Mouse (Mus musculus) olfactory bulb, adult 2 months (tissue): ENCODE measurements around the gene Sap30l. TPM values are rescaled to one million over a fixed set of nuclear protein-coding genes. Genes with fewer than 3 reads are reported as not detected.

Experiments used
- H3K27ac ChIP-seq: fragments of 200-500 bp; 2 replicates; pipeline ENCODE4 v1.5.1; 2012; ENCODE audit warnings: low read depth, low read length; ENCODE audit not compliant: insufficient read depth
- H3K4me1 ChIP-seq: fragments of 200-500 bp; 2 replicates; pipeline ENCODE4 v1.6.1; 2012; ENCODE audit warnings: low read length; ENCODE audit not compliant: control insufficient read depth, insufficient read depth
- H3K4me3 ChIP-seq: fragments of 200-500 bp; 2 replicates; pipeline ENCODE4 v1.5.1; 2012; ENCODE audit warnings: mild to moderate bottlenecking, low read depth, low read length, moderate library complexity; ENCODE audit not compliant: insufficient read depth
- CTCF ChIP-seq: fragments of 200-500 bp; IDR thresholded peaks from 2 replicates; pipeline ENCODE4 v1.5.1; 2012; ENCODE audit warnings: low read depth, mild to moderate bottlenecking, low read length, moderate library complexity; ENCODE audit not compliant: insufficient read depth
- POLR2A ChIP-seq: fragments of 200-500 bp; IDR thresholded peaks from 2 replicates; pipeline ENCODE4 v1.6.1; 2012; ENCODE audit warnings: mild to moderate bottlenecking, low read depth, low read length, moderate library complexity; ENCODE audit not compliant: insufficient read depth
- WGBS: fragments of 180-500 bp; shearing (Covaris S2); methylation state at CpG from one replicate; pipeline ENCODE4 v1.1.7; 2018; 5-methylcytosine and 5-hydroxymethylcytosine counted together
- polyA plus RNA-seq: library from polyadenylated mRNA; stranded (reverse); fragments of >200 nt; gene quantifications from 2 replicates; pipeline ENCODE4 v1.2.4, GENCODE M21; 2012; ENCODE audit warnings: low replicate concordance; ENCODE audit not compliant: missing spikeins, insufficient read depth, insufficient read length

Sap30l gene
- polyA plus RNA-seq, 1 experiment: not detected

DNA sequence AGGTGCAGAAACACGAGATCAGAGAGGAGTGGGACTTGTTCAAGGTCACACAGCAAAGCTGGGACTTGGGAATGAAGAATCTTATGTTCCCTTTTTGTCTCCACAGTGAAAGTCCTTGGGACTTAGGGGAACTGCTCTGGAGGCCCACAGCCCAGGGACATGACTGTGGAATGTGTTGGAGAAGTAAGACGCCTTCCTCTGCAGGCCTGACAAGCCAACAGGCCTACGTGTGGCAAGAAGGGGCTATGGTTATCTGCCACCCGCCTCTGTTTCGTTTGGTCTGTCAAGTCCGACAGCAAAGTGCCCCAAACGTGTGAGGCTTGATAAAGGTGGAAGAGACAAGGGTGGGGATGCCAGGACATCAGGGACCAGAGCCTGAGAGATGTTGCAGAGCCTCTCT is 46.0 kb downstream of the Sap30l start:
- Histone ChIP-seq H3K4me1 (no peaks in the 10 kb centered on the region), H3K4me3 (no peak overlapping the region), H3K27ac (no peak overlapping the region)
- no peak for TF ChIP-seq CTCF
- no peak for TF ChIP-seq POLR2A
- WGBS: 79% methylated on average over 7 of the region's 7 CpGs

GRCm38 (mm10) chr11:57850298-57850697 is 48.9 kb downstream of the Sap30l start:
- Histone ChIP-seq H3K4me1 (no peaks in the 10 kb centered on the region), H3K27ac (no peak overlapping the region), H3K4me3 (no peak overlapping the region)
- no peak for TF ChIP-seq POLR2A
- no peak for TF ChIP-seq CTCF
- WGBS: 64% methylated on average over 7 of the region's 7 CpGs

GRCm38 (mm10) chr11:57850931-57851330 is 49.5 kb downstream of the Sap30l start:
- Histone ChIP-seq H3K4me1 (no peaks in the 10 kb centered on the region), H3K4me3 (no peak overlapping the region), H3K27ac (no peak overlapping the region)
- TF ChIP-seq POLR2A (no peak), CTCF (no peak)
- 68% methylated on average over 3 of the region's 3 CpGs for WGBS

DNA sequence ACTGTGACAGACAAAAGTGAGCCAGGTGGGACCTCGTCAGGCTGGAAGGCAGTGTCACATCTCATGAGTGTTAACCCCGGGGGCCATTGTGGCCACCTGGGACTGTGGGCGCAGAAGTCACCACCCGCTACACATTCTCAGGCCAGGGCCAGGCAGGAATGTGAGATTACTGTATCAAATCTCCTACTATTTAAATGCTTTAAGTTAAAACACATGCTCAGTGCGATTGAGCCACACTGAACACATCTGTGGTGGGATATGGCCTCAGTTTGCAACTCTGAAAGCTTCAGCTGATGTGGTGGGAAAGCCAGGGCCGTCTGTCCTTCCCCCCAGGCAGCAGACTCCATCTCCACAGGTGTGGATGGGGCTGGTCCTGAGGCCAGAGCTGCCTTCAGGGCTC is 52.1 kb downstream of the Sap30l start:
- Histone ChIP-seq H3K27ac (no peak overlapping the region), H3K4me1 (no peaks in the 10 kb centered on the region), H3K4me3 (no peak overlapping the region)
- no peak for TF ChIP-seq CTCF
- no peak for TF ChIP-seq POLR2A
- WGBS: 82% methylated on average over 6 of the region's 6 CpGs

GRCm38 (mm10) chr11:57857709-57858108 is 56.3 kb downstream of the Sap30l start:
- H3K27ac ChIP-seq: no peak overlapping the region
- TF ChIP-seq CTCF: no peak
- no peak for TF ChIP-seq POLR2A
- no peak overlapping the region for H3K4me3 ChIP-seq
- no peaks in the 10 kb centered on the region for H3K4me1 ChIP-seq
- WGBS: 60% methylated on average over 4 of the region's 4 CpGs

Other genes with a start within 250 kb of the Sap30l start
- not detected in 2 replicates for gene Galnt10, start 156.2 kb upstream of the Sap30l start, polyA plus RNA-seq
- not detected in 2 replicates for gene Hand1, start 31.2 kb downstream of the Sap30l start, polyA plus RNA-seq
- gene Larp1, start 207.4 kb downstream of the Sap30l start, polyA plus RNA-seq: not detected in 2 replicates